Mouse (Mus musculus) neural tube, embryonic 11.5 days (tissue): ENCODE measurements at regions not wholly inside any gene's neighbourhood (a gene's known extent, or its start where the extent isn't known, plus 50 kb on each side); places are given as distances from the start of the nearest gene placed in this dataset.

ENCODE experiments used
- ATAC-seq: fragments of 200-750 bp; cut with Nextera tagmentation; 2 replicates; pipeline ENCODE4 v1.8.0; 2017; ENCODE audit warnings: moderate number of reproducible peaks, mild to moderate bottlenecking, moderate TSS enrichment, moderate library complexity; ENCODE audit not compliant: insufficient read depth, low FRiP score, low TSS enrichment
- DNase-seq: peaks from one replicate; pipeline ENCODE4 v3.0.0-alpha.2; 2015; ENCODE audit warnings: low spot score
- H3K27ac ChIP-seq: fragments of 300-500 bp; sonication (generic); 2 replicates; pipeline ENCODE4 v1.5.1; 2014; ENCODE audit warnings: low read depth, mild to moderate bottlenecking, low read length
- H3K27me3 ChIP-seq: fragments of 300-500 bp; sonication (generic); 2 replicates; pipeline ENCODE4 v1.6.1; 2014; ENCODE audit warnings: mild to moderate bottlenecking, low read length, mixed read lengths; ENCODE audit not compliant: control insufficient read depth, insufficient read depth
- H3K36me3 ChIP-seq: fragments of 300-500 bp; sonication (generic); 2 replicates; pipeline ENCODE4 v1.6.1; 2014; ENCODE audit warnings: mild to moderate bottlenecking, low read length, moderate library complexity, mixed read lengths; ENCODE audit not compliant: control insufficient read depth, insufficient read depth
- H3K4me1 ChIP-seq: fragments of 300-500 bp; sonication (generic); 2 replicates; pipeline ENCODE4 v1.6.1; 2014; ENCODE audit warnings: low read length, mixed read lengths; ENCODE audit not compliant: control insufficient read depth, insufficient read depth
- H3K4me2 ChIP-seq: fragments of 300-500 bp; sonication (generic); 2 replicates; pipeline ENCODE4 v1.6.1; 2014; ENCODE audit warnings: low read depth, mild to moderate bottlenecking, moderate library complexity
- H3K4me3 ChIP-seq: fragments of 300-500 bp; sonication (generic); 2 replicates; pipeline ENCODE4 v1.5.1; 2014; ENCODE audit warnings: low read depth, low read length
- H3K9ac ChIP-seq: fragments of 300-500 bp; sonication (generic); 2 replicates; pipeline ENCODE4 v1.6.1; 2014; ENCODE audit warnings: mild to moderate bottlenecking, low read length
- H3K9me3 ChIP-seq: fragments of 300-500 bp; sonication (generic); 2 replicates; pipeline ENCODE4 v1.6.1; 2016; ENCODE audit warnings: low read length; ENCODE audit not compliant: control insufficient read depth
- WGBS: fragments of 180-500 bp; shearing (Covaris S2); extraction: QIAGEN DNeasy Blood & Tissue Kit; methylation state at CpG from one replicate; pipeline ENCODE4 v1.1.7; 2014; 5-methylcytosine and 5-hydroxymethylcytosine counted together

DNA sequence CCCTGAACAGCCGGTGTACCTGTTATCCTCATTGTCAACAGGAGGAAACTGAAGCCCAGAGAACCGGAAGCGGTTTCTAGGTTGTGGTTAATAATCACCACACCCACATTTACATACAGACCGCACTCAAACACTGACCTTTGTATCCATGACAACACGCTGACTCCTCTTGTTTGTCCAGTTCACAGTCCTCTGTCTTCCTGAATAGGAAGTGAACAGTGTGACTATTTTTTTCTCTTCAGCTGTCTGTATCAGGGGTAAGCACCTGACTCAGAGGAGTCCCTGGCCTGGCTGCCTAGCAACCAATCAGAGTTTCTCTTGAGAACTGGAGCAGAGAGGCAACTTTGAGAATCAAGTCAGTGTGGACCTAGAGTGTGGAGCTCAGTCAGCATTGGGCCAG is 193.5 kb upstream of the Lrfn2 start:
- ATAC-seq (no peak), DNase-seq (no peak)
- Histone ChIP-seq H3K27ac (no peak overlapping the region), H3K9ac (no peak overlapping the region), H3K9me3 (no peaks in the 10 kb centered on the region), H3K4me1 (no peaks in the 10 kb centered on the region), H3K36me3 (no peaks in the 10 kb centered on the region), H3K27me3 (no peaks in the 10 kb centered on the region), H3K4me3 (no peak overlapping the region), H3K4me2 (no peak overlapping the region)
- 87% methylated on average over 5 of the region's 5 CpGs for WGBS

DNA sequence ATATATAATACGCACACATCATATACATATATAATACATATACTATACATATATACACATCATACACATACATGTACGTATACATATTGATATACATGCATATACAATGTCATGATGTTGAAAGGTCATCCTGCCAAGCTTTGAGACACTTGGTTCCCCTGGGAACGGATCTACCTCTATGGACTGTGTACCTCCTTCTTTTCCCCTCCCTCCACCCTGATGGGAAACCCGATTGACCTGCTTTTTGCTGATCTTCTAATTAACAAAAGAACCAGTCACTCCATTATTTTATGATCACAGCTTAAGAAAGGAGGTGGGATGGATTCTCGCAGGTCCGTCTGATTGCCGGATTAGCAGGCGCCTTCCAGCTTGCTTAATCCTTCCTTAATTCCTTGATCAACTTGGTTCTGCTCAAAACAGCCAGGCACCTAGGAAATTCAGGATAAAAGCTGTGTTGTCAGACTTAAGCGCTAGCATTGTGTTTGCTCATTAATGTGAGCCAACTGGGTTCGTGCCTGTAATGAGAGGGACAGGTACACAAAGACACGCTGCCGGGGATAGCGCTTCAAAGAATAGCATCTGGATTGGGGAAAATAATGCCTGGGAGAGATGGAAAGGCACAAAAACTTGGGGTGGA is 189.3 kb upstream of the Lrfn2 start:
- no peak for ATAC-seq
- 87% methylated on average over 13 of the region's 13 CpGs for WGBS

DNA sequence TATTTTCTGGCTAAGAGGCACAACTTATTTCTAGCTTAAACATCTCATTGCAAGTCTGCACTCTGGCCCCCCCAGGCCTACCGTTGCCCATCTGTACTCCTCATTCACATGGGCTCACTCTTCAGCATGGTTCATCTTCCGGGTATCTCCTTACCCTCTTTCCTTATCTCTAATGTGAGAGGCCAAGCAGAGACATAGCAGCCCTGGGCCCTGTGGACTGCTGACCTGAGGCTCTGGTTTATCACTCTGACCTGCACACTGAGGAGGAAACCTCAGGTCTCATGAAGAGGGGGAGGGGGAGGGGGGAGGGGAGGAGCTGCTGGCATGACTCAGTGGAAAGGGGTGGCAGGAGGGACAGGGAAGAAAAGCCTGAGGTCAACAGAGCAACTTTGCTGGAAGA is 162.1 kb upstream of the Lrfn2 start:
- DNase-seq, result no peak
- no peaks in the 10 kb centered on the region for H3K36me3 ChIP-seq
- H3K4me1 ChIP-seq, result peaks cover 11% of the 10 kb centered on the region
- H3K4me3 ChIP-seq, result no peak overlapping the region
- no peak overlapping the region for H3K9ac ChIP-seq
- no peaks in the 10 kb centered on the region for H3K9me3 ChIP-seq
- no peak overlapping the region for H3K4me2 ChIP-seq
- no peaks in the 10 kb centered on the region for H3K27me3 ChIP-seq
- H3K27ac ChIP-seq, result no peak overlapping the region
- 95% methylated on average over 2 of the region's 2 CpGs for WGBS
- no peak for ATAC-seq

More for the DNA sequence above, 189.3 kb upstream of the Lrfn2 start:
- H3K27me3 ChIP-seq, result no peaks in the 10 kb centered on the region
- DNase-seq, result no peak
- no peak overlapping the region for H3K9ac ChIP-seq
- no peaks in the 10 kb centered on the region for H3K4me1 ChIP-seq
- H3K36me3 ChIP-seq, result no peaks in the 10 kb centered on the region
- no peaks in the 10 kb centered on the region for H3K9me3 ChIP-seq
- no peak overlapping the region for H3K4me2 ChIP-seq
- H3K4me3 ChIP-seq, result no peak overlapping the region
- no peak overlapping the region for H3K27ac ChIP-seq

DNA sequence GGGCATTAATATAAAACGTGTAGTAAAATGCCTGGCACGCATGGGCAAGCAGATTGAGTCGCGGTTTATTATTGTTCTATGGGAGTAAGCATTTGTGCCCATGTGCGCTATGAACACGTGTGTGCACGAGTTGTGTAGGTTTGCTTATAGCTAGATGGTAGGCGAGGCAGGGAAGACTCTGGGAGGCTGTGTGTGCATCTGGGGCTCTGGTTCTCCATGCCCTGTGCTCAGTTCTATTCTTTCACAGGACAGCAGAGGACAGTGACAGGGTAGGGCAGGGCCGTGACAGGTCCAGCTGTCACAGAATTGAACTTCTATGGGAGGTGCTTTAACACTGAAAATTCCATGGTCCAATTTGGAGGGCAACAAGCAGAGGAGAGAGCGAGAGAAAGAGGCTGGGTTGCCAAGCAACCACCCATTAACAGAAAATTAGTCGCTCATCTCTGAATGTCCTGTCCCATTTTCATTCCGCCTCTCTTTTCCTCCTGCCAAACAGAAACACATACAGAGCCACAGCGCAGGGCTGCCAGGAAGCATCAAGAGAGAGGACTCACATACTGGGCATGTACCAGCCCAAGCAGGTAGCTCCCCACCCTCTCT is 160.4 kb upstream of the Lrfn2 start:
- no peak overlapping the region for H3K4me2 ChIP-seq

DNA sequence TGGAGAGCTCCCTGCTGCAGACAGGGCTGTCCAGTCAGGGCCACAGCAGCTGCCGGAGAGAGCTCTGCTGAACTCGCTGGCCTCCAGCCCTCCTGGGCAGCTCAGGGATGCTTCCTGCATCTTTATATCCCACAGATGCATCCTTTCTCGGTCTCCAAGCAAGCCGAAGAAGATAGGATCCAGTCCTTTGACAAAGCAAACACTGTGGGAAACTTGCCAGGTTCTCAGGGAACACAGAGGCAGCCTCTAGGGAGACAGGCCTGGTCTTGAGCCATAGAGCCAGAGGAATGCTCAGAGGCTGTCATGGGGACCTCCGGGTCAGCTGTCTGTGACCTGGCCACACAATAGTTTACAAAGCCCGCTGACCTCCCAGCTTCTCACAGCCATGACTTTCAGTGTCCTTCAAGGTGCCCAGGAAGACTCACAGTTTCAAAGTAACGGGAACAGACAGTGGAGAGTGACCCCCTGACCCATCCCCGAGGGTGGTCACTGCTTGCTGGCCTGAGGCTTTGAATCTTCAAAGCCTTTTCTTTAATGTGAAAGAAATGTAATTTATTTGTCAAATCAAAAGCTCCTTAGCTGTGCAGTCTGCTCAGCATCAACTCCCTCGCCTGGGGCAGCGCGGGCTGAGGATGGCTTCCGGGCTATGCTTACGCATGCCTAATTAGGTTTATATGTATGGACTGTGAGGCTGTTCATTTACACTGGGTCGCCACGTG is 157.8 kb upstream of the Lrfn2 start:
- DNase-seq (peak; percentile 34), ATAC-seq (peak; percentile 48; the same call in 1 of the 2 replicates)
- Histone ChIP-seq H3K4me1 (peaks cover 21% of the 10 kb centered on the region), H3K9ac (no peak overlapping the region), H3K36me3 (no peaks in the 10 kb centered on the region), H3K4me3 (no peak overlapping the region), H3K27me3 (no peaks in the 10 kb centered on the region), H3K27ac (no peak overlapping the region), H3K9me3 (no peaks in the 10 kb centered on the region), H3K4me2 (no peak overlapping the region)
- WGBS, result 19% methylated on average over 15 of the region's 15 CpGs

More for the DNA sequence above, 160.4 kb upstream of the Lrfn2 start:
- H3K27me3 ChIP-seq, result no peaks in the 10 kb centered on the region
- peaks cover 21% of the 10 kb centered on the region for H3K4me1 ChIP-seq
- H3K4me3 ChIP-seq, result no peak overlapping the region
- H3K36me3 ChIP-seq, result no peaks in the 10 kb centered on the region
- H3K9me3 ChIP-seq, result no peaks in the 10 kb centered on the region
- no peak overlapping the region for H3K27ac ChIP-seq
- DNase-seq, result no peak
- ATAC-seq, result peak; percentile 15; the same call in 1 of the 2 replicates
- no peak overlapping the region for H3K9ac ChIP-seq
- WGBS, result 62% methylated on average over 13 of the region's 13 CpGs

DNA sequence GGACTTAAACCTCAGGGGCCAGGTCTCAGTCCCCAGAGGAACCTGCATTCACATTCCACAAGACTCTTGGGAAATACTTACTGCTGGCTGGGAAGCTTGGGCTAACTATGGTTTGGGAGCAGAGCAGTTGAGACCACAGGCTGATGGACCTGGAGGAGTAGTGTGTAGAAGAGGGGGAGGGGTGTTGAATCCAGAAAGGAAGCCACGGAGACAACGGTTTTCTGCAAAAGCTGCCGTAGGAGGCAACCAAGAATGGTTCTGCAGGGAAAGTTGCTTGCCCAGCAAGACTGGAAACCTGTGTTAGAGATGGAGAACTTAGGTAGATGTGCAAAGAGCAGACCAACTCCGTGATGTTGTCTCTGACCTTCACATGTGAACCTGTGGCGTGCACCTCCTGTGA is 156.7 kb upstream of the Lrfn2 start:
- ATAC-seq (no peak), DNase-seq (no peak)
- Histone ChIP-seq H3K4me1 (peaks cover 21% of the 10 kb centered on the region), H3K9me3 (no peaks in the 10 kb centered on the region), H3K4me2 (no peak overlapping the region), H3K4me3 (no peak overlapping the region), H3K9ac (no peak overlapping the region), H3K27me3 (no peaks in the 10 kb centered on the region), H3K36me3 (no peaks in the 10 kb centered on the region), H3K27ac (no peak overlapping the region)
- 89% methylated on average over 5 of the region's 5 CpGs for WGBS

DNA sequence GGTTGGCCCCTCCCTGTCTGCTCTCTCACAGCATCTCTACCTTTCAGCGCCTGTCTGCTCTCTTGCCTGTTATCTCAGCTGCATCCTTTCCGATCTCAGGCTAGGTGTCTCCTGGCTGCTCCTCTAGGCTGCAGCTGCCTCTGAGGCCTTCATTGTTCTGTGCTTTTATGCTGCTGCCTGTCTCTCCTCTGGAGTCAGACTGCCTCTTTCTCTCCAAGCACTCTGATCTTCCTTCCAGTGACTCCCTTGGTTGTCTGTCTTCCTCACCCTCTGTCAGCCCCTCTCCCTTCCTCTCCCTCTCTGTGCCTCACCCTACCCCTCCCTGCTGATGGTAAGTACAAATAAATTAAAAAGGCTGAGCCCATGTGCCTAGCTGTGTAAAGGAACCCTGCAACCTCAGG is 155.7 kb upstream of the Lrfn2 start:
- Histone ChIP-seq H3K27ac (peak overlapping the region; percentile 42; the same call in 1 of the 2 replicates), H3K4me2 (no peak overlapping the region), H3K4me1 (peaks cover 20% of the 10 kb centered on the region), H3K4me3 (no peak overlapping the region), H3K9me3 (no peaks in the 10 kb centered on the region), H3K9ac (peak overlapping the region; percentile 40), H3K27me3 (no peaks in the 10 kb centered on the region), H3K36me3 (no peaks in the 10 kb centered on the region)
- WGBS, result 18% methylated on average over 2 of the region's 2 CpGs
- ATAC-seq, result peak; percentile 54; the same call in 1 of the 2 replicates
- peak; percentile 29 for DNase-seq

DNA sequence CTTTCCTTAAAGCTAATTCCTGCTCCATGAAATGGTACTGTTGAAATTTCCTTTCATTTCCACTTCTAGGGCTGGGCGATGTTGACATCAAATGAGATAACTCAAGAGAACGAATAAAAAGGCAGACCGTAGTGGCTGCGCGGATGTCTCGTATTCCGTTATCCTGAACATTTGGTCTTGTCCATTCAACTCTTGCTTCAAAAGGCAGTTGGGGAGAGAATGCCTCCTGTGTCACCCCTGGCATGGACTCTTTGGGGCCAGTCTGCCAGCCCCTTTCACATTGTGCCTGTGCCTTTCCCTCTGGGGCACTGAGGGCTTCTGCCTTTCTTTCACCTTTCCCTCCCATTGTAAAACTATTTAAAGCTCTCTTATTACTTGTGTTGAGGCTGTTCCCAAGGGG is 152.0 kb upstream of the Lrfn2 start:
- 90% methylated on average over 7 of the region's 7 CpGs for WGBS
- Histone ChIP-seq H3K9ac (no peak overlapping the region), H3K27ac (no peak overlapping the region), H3K4me1 (peaks cover 10% of the 10 kb centered on the region; the same call in 1 of the 2 replicates), H3K36me3 (no peaks in the 10 kb centered on the region), H3K27me3 (no peaks in the 10 kb centered on the region), H3K9me3 (no peaks in the 10 kb centered on the region), H3K4me2 (no peak overlapping the region), H3K4me3 (no peak overlapping the region)
- no peak for DNase-seq
- ATAC-seq, result no peak
